Mouse (Mus musculus) spleen, postnatal 36 days (tissue): ENCODE measurements around the gene Adck2.

Experiments used
- DNase-seq, 2 experiments: peaks; one replicate each; pipeline ENCODE4 v3.0.0; 2022; ENCODE audit warnings: low spot score in 2 of 2, mixed read lengths in 1 of 2

The Adck2 gene

GRCm38 (mm10) chr6:39573791-39574554 is at the start of gene Adck2:
TSS of gene Adck2 (plus strand) at chr6:39573873.
- peak; percentile 84 for DNase-seq

- peak; percentile 53 to 56 for DNase-seq
These were observed 46.9 kb upstream of the Adck2 start for GRCm38 (mm10) chr6:39526797-39527196.

GRCm38 (mm10) chr6:39527337-39527784 is 46.3 kb upstream of the Adck2 start:
- no peak for DNase-seq

GRCm38 (mm10) chr6:39527811-39528210 is 45.9 kb upstream of the Adck2 start:
- DNase-seq = peak in 1 of 2 experiments; percentile 33

- DNase-seq = no peak
These were observed 44.8 kb upstream of the Adck2 start for GRCm38 (mm10) chr6:39528671-39529535.

GRCm38 (mm10) chr6:39534944-39535343 is 38.7 kb upstream of the Adck2 start:
- no peak for DNase-seq

GRCm38 (mm10) chr6:39536621-39537020 is 37.1 kb upstream of the Adck2 start:
- DNase-seq = no peak

- no peak for DNase-seq
These were observed 36.4 kb upstream of the Adck2 start for GRCm38 (mm10) chr6:39537276-39537675.

- DNase-seq = no peak
These were observed 35.4 kb upstream of the Adck2 start for GRCm38 (mm10) chr6:39538227-39538626.

- peak in 1 of 2 experiments; percentile 40 for DNase-seq
These were observed 34.0 kb upstream of the Adck2 start for GRCm38 (mm10) chr6:39539679-39540155.

- DNase-seq = no peak
These were observed 33.1 kb upstream of the Adck2 start for GRCm38 (mm10) chr6:39540563-39540962.

GRCm38 (mm10) chr6:39542631-39543597 is 30.8 kb upstream of the Adck2 start:
- DNase-seq = peak in 1 of 2 experiments; percentile 23

GRCm38 (mm10) chr6:39543769-39544420 is 29.8 kb upstream of the Adck2 start:
- no peak for DNase-seq

- no peak for DNase-seq
These were observed 28.2 kb upstream of the Adck2 start for GRCm38 (mm10) chr6:39545474-39545873.

GRCm38 (mm10) chr6:39548030-39548429 is 25.6 kb upstream of the Adck2 start:
- no peak for DNase-seq

GRCm38 (mm10) chr6:39551981-39552636 is 21.6 kb upstream of the Adck2 start:
- DNase-seq = no peak

- no peak for DNase-seq
These were observed 18.6 kb upstream of the Adck2 start for GRCm38 (mm10) chr6:39554888-39555647.

- DNase-seq = no peak
These were observed 18.1 kb upstream of the Adck2 start for GRCm38 (mm10) chr6:39555648-39555945.

- DNase-seq = no peak
These were observed 16.6 kb upstream of the Adck2 start for GRCm38 (mm10) chr6:39556900-39557659.
